Mouse (Mus musculus) testis, postnatal 14 days (tissue): Measurements from ENCODE around the gene Olfr508.
"Not testable (repeated sequence)": the region's sequence is repeated elsewhere in the genome, so short reads cannot be mapped to it uniquely, and the experiment has no call there.

Experiments
- DNase-seq: peaks from one replicate; pipeline ENCODE4 v3.0.0; 2021; ENCODE audit warnings: low spot score

The Olfr508 gene

GRCm38 (mm10) chr7:108629694-108630093, at the start of gene Olfr508:
Gene Olfr508 (plus strand): TSS chr7:108629994.
- DNase-seq, result no peak

GRCm38 (mm10) chr7:108589797-108590196, 40.0 kb upstream of the Olfr508 start:
- DNase-seq, result no peak

GRCm38 (mm10) chr7:108601916-108602315, 27.9 kb upstream of the Olfr508 start:
- DNase-seq, result not testable (repeated sequence)

- DNase-seq, result no peak
These were observed 19.3 kb upstream of the Olfr508 start, which contains the start of gene Olfr506 for GRCm38 (mm10) chr7:108610487-108610886. Gene Olfr506 (plus strand): TSS chr7:108610787.

- no peak for DNase-seq
These were observed 15.7 kb upstream of the Olfr508 start for GRCm38 (mm10) chr7:108614110-108614509.

- not testable (repeated sequence) for DNase-seq
These were observed 13.0 kb upstream of the Olfr508 start for GRCm38 (mm10) chr7:108616781-108617180.

GRCm38 (mm10) chr7:108621514-108621913, 8.3 kb upstream of the Olfr508 start, which contains the start of gene Olfr507:
Gene Olfr507 (plus strand): TSS chr7:108621814.
- DNase-seq, result no peak

GRCm38 (mm10) chr7:108651806-108652205, 22.0 kb downstream of the Olfr508 start, which contains the start of gene Olfr509:
Gene Olfr509 (minus strand): TSS chr7:108651906.
- DNase-seq, result no peak

GRCm38 (mm10) chr7:108662419-108662818, 32.6 kb downstream of the Olfr508 start:
- no peak for DNase-seq

- no peak for DNase-seq
These were observed 36.3 kb downstream of the Olfr508 start, which contains the start of gene Olfr510 for GRCm38 (mm10) chr7:108666118-108666517. Gene Olfr510 (plus strand): TSS chr7:108666418.

- no peak for DNase-seq
These were observed 41.3 kb downstream of the Olfr508 start for GRCm38 (mm10) chr7:108671058-108671457.

- no peak for DNase-seq
These were observed 49.1 kb downstream of the Olfr508 start for GRCm38 (mm10) chr7:108678886-108679285.
